ENCODE assay signal across 9 mouse cellular contexts in genomic region chr8:13226288-13226687, GRCm38 (mm10). TPM values are rescaled to one million over a fixed set of nuclear protein-coding genes. Genes with fewer than 3 reads are reported as not detected.
DNase-seq lines count a peak whose midpoint lies in the region; ATAC-seq lines count a peak whose summit lies in the region.
"Had no signal": no experiment of that assay in that cellular context is flagged by ENCODE, and none has a peak within 500 bp of the region (broad histone marks: within the 10 kb centered on the region; RNA-seq: fewer than 3 reads in every experiment).

No protein-coding gene starts in this region.

- peak overlapping the region; percentile 6; the same call in 1 of the 2 replicates for H3K9ac ChIP-seq in heart, embryonic 16.5 days (ENCODE audit: low read length)
- no peak overlapping the region for H3K9ac ChIP-seq in liver, embryonic 11.5 days (ENCODE audit: low read depth, low read length)
- no peak overlapping the region for H3K9ac ChIP-seq in kidney, embryonic 15.5 days

- ATAC-seq in frontal cortex, adult (ENCODE audit: low TSS enrichment): peak; percentile 57
- peak; percentile 37 for ATAC-seq in heart, embryonic 16.5 days (replicated peaks; ENCODE audit: extremely low read depth, insufficient read depth, low FRiP score)
- no peak for ATAC-seq in liver, embryonic 11.5 days (replicated peaks; ENCODE audit: low FRiP score)
- ATAC-seq in kidney, embryonic 15.5 days (replicated peaks; ENCODE audit: low FRiP score): no peak

- no peak overlapping the region for H3K4me2 ChIP-seq in heart, embryonic 16.5 days (ENCODE audit: low read depth, low read length)
- H3K4me2 ChIP-seq in liver, embryonic 11.5 days: no peak overlapping the region
- H3K4me2 ChIP-seq in kidney, embryonic 15.5 days: no peak overlapping the region

- H3K4me3 ChIP-seq in heart, embryonic 16.5 days (ENCODE audit: low read length): no peak overlapping the region
- H3K4me3 ChIP-seq in liver, embryonic 11.5 days (ENCODE audit: low read depth, low read length): no peak overlapping the region
- no peak overlapping the region for H3K4me3 ChIP-seq in kidney, embryonic 15.5 days (replicated peaks)

- peaks cover 43% of the 10 kb centered on the region for H3K4me1 ChIP-seq in heart, embryonic 16.5 days (ENCODE audit: control insufficient read depth, insufficient read depth, low read length)
- no peaks in the 10 kb centered on the region for H3K4me1 ChIP-seq in liver, embryonic 11.5 days (replicated peaks; ENCODE audit: control insufficient read depth, insufficient read depth, low read length)
- H3K4me1 ChIP-seq in kidney, embryonic 15.5 days: no peaks in the 10 kb centered on the region

- H3K9me3 ChIP-seq in heart, embryonic 16.5 days (replicated peaks; ENCODE audit: control insufficient read depth, low read length): no peaks in the 10 kb centered on the region
- H3K9me3 ChIP-seq in liver, embryonic 11.5 days (ENCODE audit: control insufficient read depth, low read length): no peaks in the 10 kb centered on the region
- H3K9me3 ChIP-seq in kidney, embryonic 15.5 days (replicated peaks): no peaks in the 10 kb centered on the region

- DNase-seq in frontal cortex, postnatal 36 days (ENCODE audit: low spot score in 2 of 2): no peak
- peak; percentile 25 for DNase-seq in embryo, embryonic 10 days (ENCODE audit: low spot score)
- peak; percentile 25 for DNase-seq in mesoderm, embryonic 11.5 days (ENCODE audit: low read depth, low spot score)
- no peak for DNase-seq in liver, embryonic 11.5 days (ENCODE audit: low spot score)
- no peak for DNase-seq in urinary bladder, postnatal 10 days (ENCODE audit: low spot score)
- DNase-seq: cerebellum, adult 2 months had no signal

- peak overlapping the region; percentile 67 for H3K27ac ChIP-seq in heart, embryonic 16.5 days (ENCODE audit: low read length)
- H3K27ac ChIP-seq in liver, embryonic 11.5 days (ENCODE audit: low read depth, low read length): no peak overlapping the region
- no peak overlapping the region for H3K27ac ChIP-seq in kidney, embryonic 15.5 days

- WGBS in heart, embryonic 16.5 days: 49% methylated on average over 6 of the region's 6 CpGs
- WGBS in liver, embryonic 11.5 days: 77% methylated on average over 6 of the region's 6 CpGs
- WGBS in kidney, embryonic 15.5 days: 64% methylated on average over 6 of the region's 6 CpGs

- H3K36me3 ChIP-seq in heart, embryonic 16.5 days (ENCODE audit: control insufficient read depth, insufficient read depth): peaks cover 11% of the 10 kb centered on the region; the same call in 1 of the 2 replicates
- no peaks in the 10 kb centered on the region for H3K36me3 ChIP-seq in liver, embryonic 11.5 days (ENCODE audit: control insufficient read depth, insufficient read depth, low read length)
- no peaks in the 10 kb centered on the region for H3K36me3 ChIP-seq in kidney, embryonic 15.5 days

- no peaks in the 10 kb centered on the region for H3K27me3 ChIP-seq in heart, embryonic 16.5 days (ENCODE audit: control insufficient read depth, insufficient read depth, low read length)
- H3K27me3 ChIP-seq in liver, embryonic 11.5 days (replicated peaks; ENCODE audit: control insufficient read depth, insufficient read depth, low read length): peaks cover 9% of the 10 kb centered on the region
- H3K27me3 ChIP-seq in kidney, embryonic 15.5 days: peaks cover 7% of the 10 kb centered on the region; the same call in 1 of the 2 replicates

RNA-seq across cellular contexts. Expression of gene Grtp1, which starts 25.9 kb away (rescaled TPM):
- 11.0 and 12.2 TPM in 2 replicates for polyA plus RNA-seq in heart, embryonic 16.5 days (2015; fragmentation: Nextera tagmentation; extraction: Ambion mirVana)
- polyA plus RNA-seq in liver, embryonic 11.5 days (2014; fragmentation: Nextera tagmentation; extraction: Ambion mirVana): 19.7 and 23.3 TPM in 2 replicates
- 19.3 and 21.3 TPM in 2 replicates for polyA plus RNA-seq in kidney, embryonic 15.5 days (2015; fragmentation: Nextera tagmentation; extraction: Ambion mirVana)

RNA-seq across cellular contexts. Expression of gene Adprhl1, which starts 27.7 kb away (rescaled TPM):
- 250 and 252 TPM in 2 replicates for polyA plus RNA-seq in heart, embryonic 16.5 days (2015; fragmentation: Nextera tagmentation; extraction: Ambion mirVana)
- polyA plus RNA-seq in liver, embryonic 11.5 days (2014; fragmentation: Nextera tagmentation; extraction: Ambion mirVana): 0.70 TPM in 1 of 2 replicates, not detected in the other
- 0.48 and 1.4 TPM in 2 replicates for polyA plus RNA-seq in kidney, embryonic 15.5 days (2015; fragmentation: Nextera tagmentation; extraction: Ambion mirVana)

Comparison
In these comparisons a context has a peak if more than half of its experiments do, and no peak if none do; other contexts are left out.
1. ATAC-seq: peak in frontal cortex, adult (single experiment) and heart, embryonic 16.5 days (single experiment); none in liver, embryonic 11.5 days (single experiment) and kidney, embryonic 15.5 days (single experiment).
2. DNase-seq: peak in embryo, embryonic 10 days (single experiment) and mesoderm, embryonic 11.5 days (single experiment); none in frontal cortex, postnatal 36 days (0 of 2), liver, embryonic 11.5 days (single experiment) and urinary bladder, postnatal 10 days (single experiment).
3. RNA of gene Adprhl1, which starts 27.7 kb away (polyA plus RNA-seq): 250 to 252 TPM in heart, embryonic 16.5 days; 0.70 TPM in liver, embryonic 11.5 days and 0.48 to 1.4 TPM in kidney, embryonic 15.5 days; every median in the first group is over 100 times any median in the second.